In the genomic region with DNA sequence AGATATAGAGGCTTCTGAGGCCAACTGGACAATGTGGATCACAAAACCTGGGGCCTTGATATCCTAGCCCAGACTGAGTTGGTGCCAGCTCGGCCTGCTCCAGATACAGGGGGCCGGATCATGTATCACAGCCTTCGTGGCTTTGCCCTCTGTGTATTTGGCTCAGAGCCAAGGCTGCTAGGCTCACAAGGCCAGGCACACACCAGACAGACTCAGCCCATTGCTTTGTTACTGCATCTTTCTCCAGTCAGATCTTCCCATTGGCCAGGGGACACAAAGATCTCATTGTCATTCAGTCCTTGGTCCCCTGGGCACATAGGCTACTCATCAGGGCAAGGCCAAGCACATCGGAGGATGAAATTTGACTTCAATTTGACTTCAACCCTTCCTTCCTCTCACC, we compare ENCODE assay signal across 8 mouse cellular contexts. TPM values are rescaled to one million over a fixed set of nuclear protein-coding genes. Genes with fewer than 3 reads are reported as not detected.
DNase-seq lines count a peak whose midpoint lies in the region; ATAC-seq and TF ChIP-seq lines count a peak whose summit lies in the region.
"Had no signal": no experiment of that assay in that cellular context is flagged by ENCODE, and none has a peak within 500 bp of the region (broad histone marks: within the 10 kb centered on the region; RNA-seq: fewer than 3 reads in every experiment).

No protein-coding gene starts in this region.

- TF ChIP-seq POLR2A in limb, embryonic 14.5 days (IDR thresholded peaks at IDR 0.05; ENCODE audit: borderline replicate concordance, extremely low read depth, insufficient read depth, insufficient read length), result no peak

- TF ChIP-seq CTCF in forebrain, postnatal 0 days (IDR thresholded peaks at IDR 0.05; ENCODE audit: low read depth), result no peak

- DNase-seq in right cerebral cortex, adult 18-20 months, result peak; percentile 21
- no peak for DNase-seq in right cerebral cortex, postnatal 4 days
- peak; percentile 57 for DNase-seq in cerebellum, adult 11-12 months
- no peak for DNase-seq in forebrain, postnatal 0 days
- peak; percentile 61 for DNase-seq in limb, embryonic 14.5 days (ENCODE audit: low spot score)
- peak; percentile 43 for DNase-seq in telencephalon, adult 2 months (ENCODE audit: low read depth, low spot score)

- peaks cover 4% of the 10 kb centered on the region for H3K4me1 ChIP-seq in forebrain, postnatal 0 days (ENCODE audit: insufficient read depth)
- peaks cover 32% of the 10 kb centered on the region for H3K4me1 ChIP-seq in limb, embryonic 14.5 days (ENCODE audit: control insufficient read depth, insufficient read depth, low read length)

- H3K4me2 ChIP-seq in forebrain, postnatal 0 days (ENCODE audit: low read depth), result no peak overlapping the region
- no peak overlapping the region for H3K4me2 ChIP-seq in limb, embryonic 14.5 days (replicated peaks; ENCODE audit: low read depth, low read length, severe bottlenecking)

- H3K9me3 ChIP-seq in forebrain, postnatal 0 days (ENCODE audit: low read length), result no peaks in the 10 kb centered on the region
- no peaks in the 10 kb centered on the region for H3K9me3 ChIP-seq in limb, embryonic 14.5 days (ENCODE audit: control insufficient read depth, low read length)

- H3K36me3 ChIP-seq in forebrain, postnatal 0 days (ENCODE audit: insufficient read depth), result no peaks in the 10 kb centered on the region
- no peaks in the 10 kb centered on the region for H3K36me3 ChIP-seq in limb, embryonic 14.5 days (ENCODE audit: control insufficient read depth, insufficient read depth, low read length)

- no peak overlapping the region for H3K4me3 ChIP-seq in forebrain, postnatal 0 days (ENCODE audit: low read depth, low read length)
- H3K4me3 ChIP-seq in limb, embryonic 14.5 days (replicated peaks; ENCODE audit: low read length), result no peak overlapping the region
- H3K4me3 ChIP-seq: erythroblast, embryonic 14.5 days had no signal

- H3K27me3 ChIP-seq in forebrain, postnatal 0 days (ENCODE audit: insufficient read depth, low read length), result no peaks in the 10 kb centered on the region
- H3K27me3 ChIP-seq in limb, embryonic 14.5 days (ENCODE audit: control insufficient read depth, insufficient read depth, low read length), result no peaks in the 10 kb centered on the region

- H3K27ac ChIP-seq in forebrain, postnatal 0 days (ENCODE audit: low read depth, low read length), result no peak overlapping the region
- peak overlapping the region; percentile 8; the same call in 1 of the 2 replicates for H3K27ac ChIP-seq in limb, embryonic 14.5 days (replicated peaks; ENCODE audit: low read depth, low read length)

- peak; percentile 25; the same call in 1 of the 2 replicates for ATAC-seq in forebrain, postnatal 0 days
- peak; percentile 27; the same call in 1 of the 2 replicates for ATAC-seq in limb, embryonic 14.5 days (ENCODE audit: low FRiP score, low read depth)
- ATAC-seq in erythroblast, adult 5-6 weeks (replicated peaks; ENCODE audit: low FRiP score, poor library complexity, severe bottlenecking), result no peak

- no peak overlapping the region for H3K9ac ChIP-seq in forebrain, postnatal 0 days
- H3K9ac ChIP-seq in limb, embryonic 14.5 days (ENCODE audit: low read depth, low read length, severe bottlenecking), result no peak overlapping the region

- 11% methylated on average over 4 of the region's 4 CpGs for WGBS in forebrain, postnatal 0 days
- WGBS in limb, embryonic 14.5 days, result 20% methylated on average over 4 of the region's 4 CpGs

RNA-seq across cellular contexts. Expression of gene Sparc, which starts 0.8 kb away (rescaled TPM):
- total RNA-seq in forebrain, postnatal 0 days (2014; rRNA removed), result 180 and 264 TPM in 2 replicates
- 437 and 510 TPM in 2 replicates for polyA plus RNA-seq in forebrain, postnatal 0 days (2015; fragmentation: Nextera tagmentation; extraction: Ambion mirVana)
- 1,741 and 2,064 TPM in 2 replicates for polyA plus RNA-seq in limb, embryonic 14.5 days (2012; rRNA removed)
- 2,065 and 2,257 TPM in 2 replicates for polyA plus RNA-seq in limb, embryonic 14.5 days (2014; fragmentation: Nextera tagmentation; extraction: Ambion mirVana)
- 1.7 TPM in 2 replicates for total RNA-seq in erythroblast, adult 5-6 weeks (2015; ENCODE audit: low replicate concordance)
- 0.85 and 0.98 TPM in 2 replicates for total RNA-seq in erythroblast, adult 5-6 weeks (2017; ENCODE audit: low replicate concordance)

RNA-seq across cellular contexts. Expression of gene Atox1, which starts 37.3 kb away (rescaled TPM):
- total RNA-seq in forebrain, postnatal 0 days (2014; rRNA removed), result 141 and 193 TPM in 2 replicates
- polyA plus RNA-seq in forebrain, postnatal 0 days (2015; fragmentation: Nextera tagmentation; extraction: Ambion mirVana), result 268 and 340 TPM in 2 replicates
- 236 and 256 TPM in 2 replicates for polyA plus RNA-seq in limb, embryonic 14.5 days (2012; rRNA removed)
- polyA plus RNA-seq in limb, embryonic 14.5 days (2014; fragmentation: Nextera tagmentation; extraction: Ambion mirVana), result 428 and 474 TPM in 2 replicates
- total RNA-seq in erythroblast, adult 5-6 weeks (2015; ENCODE audit: low replicate concordance), result 25.9 and 45.8 TPM in 2 replicates
- total RNA-seq in erythroblast, adult 5-6 weeks (2017; ENCODE audit: low replicate concordance), result 18.7 and 20.2 TPM in 2 replicates

RNA-seq across cellular contexts. Expression of gene G3bp1, which starts 45.7 kb away (rescaled TPM):
- total RNA-seq in forebrain, postnatal 0 days (2014; rRNA removed), result 62.8 and 81.0 TPM in 2 replicates
- 76.9 and 85.0 TPM in 2 replicates for polyA plus RNA-seq in forebrain, postnatal 0 days (2015; fragmentation: Nextera tagmentation; extraction: Ambion mirVana)
- 77.7 and 79.0 TPM in 2 replicates for polyA plus RNA-seq in limb, embryonic 14.5 days (2012; rRNA removed)
- 170 and 171 TPM in 2 replicates for polyA plus RNA-seq in limb, embryonic 14.5 days (2014; fragmentation: Nextera tagmentation; extraction: Ambion mirVana)
- total RNA-seq in erythroblast, adult 5-6 weeks (2015; ENCODE audit: low replicate concordance), result 13.3 and 18.2 TPM in 2 replicates
- total RNA-seq in erythroblast, adult 5-6 weeks (2017; ENCODE audit: low replicate concordance), result 19.0 and 20.9 TPM in 2 replicates

Comparison
In these comparisons a context has a peak if more than half of its experiments do, and no peak if none do; other contexts are left out.
1. DNase-seq: peak in right cerebral cortex, adult 18-20 months (single experiment), cerebellum, adult 11-12 months (single experiment), limb, embryonic 14.5 days (single experiment) and telencephalon, adult 2 months (single experiment); none in right cerebral cortex, postnatal 4 days (single experiment) and forebrain, postnatal 0 days (single experiment).
2. RNA of gene Sparc, which starts 0.8 kb away (total RNA-seq): 180 to 264 TPM in forebrain, postnatal 0 days; 0.85 to 1.7 TPM in erythroblast, adult 5-6 weeks; every median in the first group is over 10 times any median in the second.